Mouse (Mus musculus): Measurements from ENCODE around the gene Trp53i11. TPM values are rescaled to one million over a fixed set of nuclear protein-coding genes. Genes with fewer than 3 reads are reported as not detected.

The Trp53i11 gene
- 74.7 and 123 TPM in 2 replicates for polyA plus RNA-seq (2015; fragmentation: Nextera tagmentation; extraction: Ambion mirVana)

DNA sequence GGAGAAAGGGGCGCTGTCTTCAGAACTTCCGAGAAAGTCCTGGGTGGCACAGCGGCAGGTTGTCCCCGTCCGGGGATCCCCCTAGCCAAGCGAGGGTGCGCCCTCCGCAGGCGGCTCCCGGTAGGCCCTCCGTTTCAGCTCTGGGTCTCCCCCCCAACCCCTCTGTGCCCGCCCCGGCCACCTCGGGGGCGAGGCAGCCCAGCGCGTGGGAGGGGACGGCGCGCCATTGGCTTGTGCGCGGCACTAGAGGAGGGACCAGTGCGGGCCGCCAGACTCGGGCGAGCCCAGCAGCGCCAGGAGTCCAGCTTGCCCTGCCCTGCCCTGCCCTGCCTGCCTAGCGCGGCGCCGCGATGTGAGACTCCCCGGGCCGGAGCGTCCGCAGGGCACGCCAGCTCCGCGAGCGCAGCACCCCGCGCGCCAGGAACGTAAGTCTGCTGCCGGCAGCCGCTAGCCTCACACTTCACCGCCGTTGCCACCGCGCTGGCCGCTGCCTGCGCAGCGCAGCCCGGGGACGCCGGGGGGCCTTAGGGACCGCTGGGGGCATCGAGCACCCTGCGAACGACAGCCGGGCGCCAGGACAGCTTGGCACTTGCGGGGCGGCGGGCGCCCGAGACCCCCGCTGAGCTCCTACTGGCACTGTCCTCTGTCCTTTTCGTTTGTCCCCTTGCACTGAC, at the start of gene Trp53i11:
Gene Trp53i11, plus strand, starts transcription at position 226 of the 674 bp plus-strand sequence.
- no peaks in the 10 kb centered on the region for H3K27me3 ChIP-seq (replicated peaks; ENCODE audit: control insufficient read depth, insufficient read depth, low read length)
- under 1% methylated on average over 62 of the region's 69 CpGs for WGBS
- H3K9me3 ChIP-seq (ENCODE audit: control insufficient read depth, low read length): no peaks in the 10 kb centered on the region
- peaks cover 36% of the 10 kb centered on the region for H3K4me1 ChIP-seq (ENCODE audit: control insufficient read depth, insufficient read depth, low read depth, low read length)
- H3K4me2 ChIP-seq (ENCODE audit: low read length): peak within 1 kb of the TSS; percentile 96
- peak within 1 kb of the TSS; percentile 90 for H3K9ac ChIP-seq (ENCODE audit: low read depth, low read length)
- ATAC-seq: peak; percentile 86
- no peaks in the 10 kb centered on the region for H3K36me3 ChIP-seq (ENCODE audit: control insufficient read depth, insufficient read depth, low read length)
- H3K4me3 ChIP-seq (ENCODE audit: low read length): peak within 1 kb of the TSS; percentile 85
- peak within 1 kb of the TSS; percentile 88 for H3K27ac ChIP-seq (ENCODE audit: low read depth, low read length)

DNA sequence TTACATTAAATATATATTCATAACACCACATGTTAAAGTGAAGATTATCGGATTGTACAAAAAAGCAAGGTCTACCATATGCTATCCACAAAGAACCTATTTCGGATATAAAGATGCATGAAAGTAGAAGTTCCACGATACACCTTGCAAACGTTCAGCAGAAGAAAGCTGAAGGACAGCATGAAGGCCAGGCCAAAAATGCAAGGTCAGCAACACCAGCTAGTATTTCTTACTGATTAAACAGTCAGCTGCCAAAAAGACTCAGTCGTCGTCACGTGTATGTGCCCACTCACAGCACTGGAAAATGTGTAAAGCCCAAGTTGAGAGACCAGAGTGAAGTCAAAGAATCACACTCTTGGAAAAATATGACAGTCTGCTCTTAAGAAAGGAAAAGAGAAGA, 47.9 kb upstream of the Trp53i11 start:
- Histone ChIP-seq H3K27ac (ENCODE audit: low read depth, low read length) (no peak overlapping the region), H3K4me1 (ENCODE audit: control insufficient read depth, insufficient read depth, low read depth, low read length) (peaks cover 6% of the 10 kb centered on the region; the same call in 1 of the 2 replicates), H3K4me2 (ENCODE audit: low read length) (no peak overlapping the region), H3K9me3 (ENCODE audit: control insufficient read depth, low read length) (no peaks in the 10 kb centered on the region), H3K36me3 (ENCODE audit: control insufficient read depth, insufficient read depth, low read length) (no peaks in the 10 kb centered on the region), H3K4me3 (ENCODE audit: low read length) (no peak overlapping the region), H3K27me3 (replicated peaks; ENCODE audit: control insufficient read depth, insufficient read depth, low read length) (no peaks in the 10 kb centered on the region), H3K9ac (ENCODE audit: low read depth, low read length) (no peak overlapping the region)
- ATAC-seq: no peak
- whole genome bisulfite sequencing: 92% methylated on average over 7 of the region's 7 CpGs

DNA sequence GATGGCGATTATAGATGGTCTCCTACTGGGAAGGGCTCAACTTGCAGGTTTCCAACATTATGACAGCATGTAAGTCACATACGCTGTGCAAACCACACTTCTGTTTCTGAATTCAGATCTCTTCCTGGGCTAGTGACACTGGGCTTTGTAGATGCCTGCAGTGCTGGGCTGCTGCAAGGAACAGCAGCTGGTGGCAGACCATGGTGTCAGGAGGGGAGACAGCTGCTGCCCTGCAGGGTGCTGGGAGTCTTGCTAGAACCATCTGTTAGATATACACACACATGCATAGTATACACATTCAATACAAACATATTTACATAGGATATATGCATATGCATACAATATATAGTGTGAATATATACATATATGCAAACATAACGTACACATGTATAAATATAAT, 46.0 kb upstream of the Trp53i11 start:
- peaks cover 6% of the 10 kb centered on the region; the same call in 1 of the 2 replicates for H3K4me1 ChIP-seq (ENCODE audit: control insufficient read depth, insufficient read depth, low read depth, low read length)
- H3K4me3 ChIP-seq (ENCODE audit: low read length): no peak overlapping the region
- H3K9ac ChIP-seq (ENCODE audit: low read depth, low read length): no peak overlapping the region
- WGBS: 55% methylated on average over 3 of the region's 3 CpGs
- ATAC-seq: peak; percentile 69
- no peaks in the 10 kb centered on the region for H3K27me3 ChIP-seq (replicated peaks; ENCODE audit: control insufficient read depth, insufficient read depth, low read length)
- no peak overlapping the region for H3K4me2 ChIP-seq (ENCODE audit: low read length)
- no peaks in the 10 kb centered on the region for H3K36me3 ChIP-seq (ENCODE audit: control insufficient read depth, insufficient read depth, low read length)
- H3K27ac ChIP-seq (ENCODE audit: low read depth, low read length): no peak overlapping the region
- no peaks in the 10 kb centered on the region for H3K9me3 ChIP-seq (ENCODE audit: control insufficient read depth, low read length)

DNA sequence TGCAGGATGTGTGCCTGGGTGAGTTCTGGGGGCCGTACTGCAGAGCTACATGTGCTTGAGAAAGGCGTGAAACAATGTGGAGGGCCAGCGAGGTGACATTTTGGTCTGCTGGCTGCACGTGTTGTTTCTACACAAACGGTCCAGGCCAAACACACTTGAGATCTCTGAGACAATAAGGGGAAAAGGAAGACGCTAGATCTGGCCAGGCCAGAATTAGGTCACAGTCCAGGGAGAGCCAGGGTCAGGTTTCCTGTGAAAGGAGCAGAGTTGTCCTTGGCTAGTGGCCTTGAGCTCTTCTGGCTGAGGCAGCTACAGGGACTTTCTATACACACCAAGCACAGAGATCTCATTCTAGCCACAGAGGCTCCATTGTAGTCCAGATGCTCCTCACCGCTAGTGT, 44.7 kb upstream of the Trp53i11 start:
- no peak overlapping the region for H3K4me2 ChIP-seq (ENCODE audit: low read length)
- 65% methylated on average over 7 of the region's 7 CpGs for WGBS
- no peaks in the 10 kb centered on the region for H3K36me3 ChIP-seq (ENCODE audit: control insufficient read depth, insufficient read depth, low read length)
- H3K9me3 ChIP-seq (ENCODE audit: control insufficient read depth, low read length): no peaks in the 10 kb centered on the region
- H3K4me1 ChIP-seq (ENCODE audit: control insufficient read depth, insufficient read depth, low read depth, low read length): peaks cover 6% of the 10 kb centered on the region; the same call in 1 of the 2 replicates
- no peak overlapping the region for H3K9ac ChIP-seq (ENCODE audit: low read depth, low read length)
- no peak overlapping the region for H3K4me3 ChIP-seq (ENCODE audit: low read length)
- peak overlapping the region; percentile 50; the same call in 1 of the 2 replicates for H3K27ac ChIP-seq (ENCODE audit: low read depth, low read length)
- ATAC-seq: 0 out of 2 replicates have a peak, but pooled peaks have one; percentile 50
- H3K27me3 ChIP-seq (replicated peaks; ENCODE audit: control insufficient read depth, insufficient read depth, low read length): no peaks in the 10 kb centered on the region

DNA sequence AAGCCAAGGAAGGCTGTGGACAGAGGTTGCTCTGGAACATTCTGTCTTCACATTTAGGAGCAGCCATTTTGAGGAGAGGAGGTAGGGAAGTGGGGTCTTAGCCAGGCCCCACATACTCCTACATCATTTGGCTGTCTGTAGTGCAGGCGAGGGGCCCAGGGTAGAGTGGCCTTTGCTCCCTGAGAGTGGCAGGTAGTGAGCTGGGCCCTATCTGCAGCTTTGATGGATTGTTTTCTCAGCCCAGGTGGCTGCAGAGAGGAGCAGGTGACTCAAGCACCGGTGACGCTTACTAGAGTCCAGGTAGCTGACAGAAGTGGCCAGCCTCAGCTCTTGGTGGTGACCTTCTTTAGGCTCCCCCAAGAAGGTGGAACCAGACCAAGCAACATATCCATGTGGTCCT, 43.2 kb upstream of the Trp53i11 start:
- H3K4me2 ChIP-seq (ENCODE audit: low read length): no peak overlapping the region
- no peak overlapping the region for H3K27ac ChIP-seq (ENCODE audit: low read depth, low read length)
- 90% methylated on average over 3 of the region's 3 CpGs for WGBS
- H3K9me3 ChIP-seq (ENCODE audit: control insufficient read depth, low read length): no peaks in the 10 kb centered on the region
- no peak for ATAC-seq
- no peak overlapping the region for H3K9ac ChIP-seq (ENCODE audit: low read depth, low read length)
- peaks cover 6% of the 10 kb centered on the region; the same call in 1 of the 2 replicates for H3K4me1 ChIP-seq (ENCODE audit: control insufficient read depth, insufficient read depth, low read depth, low read length)
- H3K4me3 ChIP-seq (ENCODE audit: low read length): no peak overlapping the region
- H3K27me3 ChIP-seq (replicated peaks; ENCODE audit: control insufficient read depth, insufficient read depth, low read length): no peaks in the 10 kb centered on the region
- no peaks in the 10 kb centered on the region for H3K36me3 ChIP-seq (ENCODE audit: control insufficient read depth, insufficient read depth, low read length)

DNA sequence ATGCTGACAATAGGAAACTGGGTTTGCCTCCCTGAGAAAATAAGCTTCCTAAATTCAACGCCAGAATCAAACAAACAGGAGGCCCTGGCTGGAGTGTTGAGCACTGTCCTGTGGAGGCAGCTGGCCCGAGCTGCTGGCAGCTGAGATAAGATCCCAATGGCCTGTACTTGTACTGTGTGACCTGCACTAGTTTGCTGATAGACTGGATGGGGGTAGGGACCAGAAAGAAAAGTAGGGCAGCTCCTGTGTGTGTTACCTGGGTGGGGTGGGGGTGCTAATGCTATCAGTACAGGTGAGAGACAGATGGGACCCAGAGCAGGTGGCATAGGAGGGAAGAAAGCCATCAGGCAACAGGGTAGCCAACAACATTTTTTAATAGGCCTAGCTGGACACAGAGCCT, 37.3 kb upstream of the Trp53i11 start:
- no peak overlapping the region for H3K4me3 ChIP-seq (ENCODE audit: low read length)
- no peak overlapping the region for H3K9ac ChIP-seq (ENCODE audit: low read depth, low read length)
- no peak overlapping the region for H3K27ac ChIP-seq (ENCODE audit: low read depth, low read length)
- WGBS: 60% methylated on average over 2 of the region's 2 CpGs
- no peaks in the 10 kb centered on the region for H3K36me3 ChIP-seq (ENCODE audit: control insufficient read depth, insufficient read depth, low read length)
- H3K4me1 ChIP-seq (ENCODE audit: control insufficient read depth, insufficient read depth, low read depth, low read length): peaks cover 15% of the 10 kb centered on the region
- no peaks in the 10 kb centered on the region for H3K9me3 ChIP-seq (ENCODE audit: control insufficient read depth, low read length)
- no peak overlapping the region for H3K4me2 ChIP-seq (ENCODE audit: low read length)
- no peak for ATAC-seq
- H3K27me3 ChIP-seq (replicated peaks; ENCODE audit: control insufficient read depth, insufficient read depth, low read length): no peaks in the 10 kb centered on the region

DNA sequence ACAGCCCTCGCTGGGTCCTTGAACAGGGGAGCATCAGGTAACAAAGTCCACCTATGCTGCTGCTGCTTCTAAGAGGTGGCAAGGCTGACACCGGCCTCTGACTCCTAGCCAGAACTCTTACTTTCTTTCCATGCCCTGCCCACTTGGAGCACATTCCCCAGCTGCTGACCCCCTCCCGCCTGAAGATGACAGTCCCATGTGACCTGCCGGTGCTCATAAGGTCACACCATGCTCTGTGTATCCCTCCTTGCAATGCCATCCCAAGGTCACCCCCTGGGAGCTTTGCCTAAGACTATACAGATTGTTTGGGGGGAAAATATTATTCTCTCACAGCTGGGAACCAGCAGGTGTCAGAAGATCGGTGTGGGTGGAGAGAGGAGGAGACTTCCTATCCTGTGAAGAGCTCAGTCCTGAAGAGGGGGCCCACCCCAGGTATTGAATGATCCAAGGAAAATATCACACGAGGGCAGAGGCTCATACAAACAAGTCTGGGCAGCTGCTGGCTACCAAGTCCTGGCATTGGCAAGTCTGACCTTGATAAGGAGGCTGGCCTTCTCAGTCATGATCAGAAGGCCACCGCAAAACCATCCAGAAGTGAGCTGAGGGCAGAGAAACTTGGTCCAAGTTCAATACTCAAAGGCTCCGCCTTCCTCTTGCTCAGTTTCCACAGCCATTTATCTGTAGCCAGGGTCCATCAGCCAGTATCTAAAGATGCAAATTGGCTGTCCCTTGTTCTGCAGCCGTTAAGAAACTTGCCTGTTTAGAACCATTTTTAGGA, 36.5 kb upstream of the Trp53i11 start:
- no peaks in the 10 kb centered on the region for H3K36me3 ChIP-seq (ENCODE audit: control insufficient read depth, insufficient read depth, low read length)
- ATAC-seq: no peak
- H3K4me1 ChIP-seq (ENCODE audit: control insufficient read depth, insufficient read depth, low read depth, low read length): peaks cover 15% of the 10 kb centered on the region
- no peak overlapping the region for H3K4me3 ChIP-seq (ENCODE audit: low read length)
- no peaks in the 10 kb centered on the region for H3K9me3 ChIP-seq (ENCODE audit: control insufficient read depth, low read length)
- no peak overlapping the region for H3K4me2 ChIP-seq (ENCODE audit: low read length)
- whole genome bisulfite sequencing: 66% methylated on average over 9 of the region's 9 CpGs
- no peak overlapping the region for H3K9ac ChIP-seq (ENCODE audit: low read depth, low read length)
- no peak overlapping the region for H3K27ac ChIP-seq (ENCODE audit: low read depth, low read length)
- no peaks in the 10 kb centered on the region for H3K27me3 ChIP-seq (replicated peaks; ENCODE audit: control insufficient read depth, insufficient read depth, low read length)

DNA sequence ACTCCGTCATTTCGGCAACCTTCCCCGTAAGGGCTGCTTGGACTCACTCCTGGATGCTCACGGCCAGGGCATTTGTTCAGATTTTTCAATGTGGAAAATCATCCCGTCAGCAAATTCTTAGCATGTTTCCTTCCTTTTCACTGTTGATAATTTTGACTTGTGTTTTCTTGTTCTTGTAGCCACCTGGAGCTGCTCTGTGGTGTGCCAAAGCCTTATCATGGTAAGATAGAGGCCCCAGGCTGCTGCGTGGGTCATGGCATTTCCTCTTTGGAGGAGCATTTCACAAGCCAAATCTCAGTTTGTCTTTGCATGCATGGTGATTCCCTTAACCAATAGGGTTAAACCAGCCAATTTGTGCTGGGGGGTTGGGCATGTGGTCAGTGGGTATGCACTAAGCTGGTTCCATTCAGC, 35.2 kb upstream of the Trp53i11 start:
- no peaks in the 10 kb centered on the region for H3K27me3 ChIP-seq (replicated peaks; ENCODE audit: control insufficient read depth, insufficient read depth, low read length)
- H3K27ac ChIP-seq (ENCODE audit: low read depth, low read length): peak overlapping the region; percentile 21; the same call in 1 of the 2 replicates
- no peak overlapping the region for H3K9ac ChIP-seq (ENCODE audit: low read depth, low read length)
- ATAC-seq: no peak; the same call in 1 of the 2 replicates
- H3K36me3 ChIP-seq (ENCODE audit: control insufficient read depth, insufficient read depth, low read length): no peaks in the 10 kb centered on the region
- peaks cover 15% of the 10 kb centered on the region for H3K4me1 ChIP-seq (ENCODE audit: control insufficient read depth, insufficient read depth, low read depth, low read length)
- WGBS: 68% methylated on average over 6 of the region's 6 CpGs
- H3K4me2 ChIP-seq (ENCODE audit: low read length): no peak overlapping the region
- no peak overlapping the region for H3K4me3 ChIP-seq (ENCODE audit: low read length)
- no peaks in the 10 kb centered on the region for H3K9me3 ChIP-seq (ENCODE audit: control insufficient read depth, low read length)

DNA sequence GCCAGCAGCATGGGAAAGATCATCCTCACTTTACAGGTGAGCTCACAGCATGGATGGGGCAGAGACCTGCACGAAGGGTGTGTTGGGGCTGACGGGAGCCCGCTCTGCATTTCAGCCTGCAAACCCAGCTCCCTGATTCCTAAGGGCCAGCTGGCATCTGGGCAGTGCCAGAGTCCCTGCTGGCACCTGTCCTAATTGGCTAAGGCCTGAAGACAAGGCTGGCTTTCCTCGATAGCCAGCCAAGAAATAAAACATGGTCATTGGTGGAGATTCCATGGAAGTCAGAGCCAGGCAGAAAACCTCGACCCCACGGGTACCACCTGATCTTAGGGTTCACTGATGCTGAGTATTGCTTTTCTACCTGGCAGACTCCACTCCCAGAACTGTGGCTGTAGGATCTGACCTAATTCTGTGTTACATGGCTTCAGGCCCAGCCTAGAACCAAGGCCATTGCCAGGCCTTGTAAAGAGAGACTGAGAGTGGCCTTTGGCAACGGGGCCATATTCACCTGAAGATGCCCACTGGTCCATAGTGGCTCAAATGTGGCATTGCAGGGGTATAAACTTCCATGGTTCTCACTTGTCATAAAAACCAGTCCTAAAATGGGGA, 34.4 kb upstream of the Trp53i11 start:
- 58% methylated on average over 7 of the region's 7 CpGs for WGBS
- Histone ChIP-seq H3K9me3 (ENCODE audit: control insufficient read depth, low read length) (no peaks in the 10 kb centered on the region), H3K36me3 (ENCODE audit: control insufficient read depth, insufficient read depth, low read length) (no peaks in the 10 kb centered on the region), H3K4me2 (ENCODE audit: low read length) (no peak overlapping the region), H3K4me3 (ENCODE audit: low read length) (no peak overlapping the region), H3K4me1 (ENCODE audit: control insufficient read depth, insufficient read depth, low read depth, low read length) (peaks cover 15% of the 10 kb centered on the region), H3K27ac (ENCODE audit: low read depth, low read length) (peak overlapping the region; percentile 16; the same call in 1 of the 2 replicates), H3K27me3 (replicated peaks; ENCODE audit: control insufficient read depth, insufficient read depth, low read length) (no peaks in the 10 kb centered on the region), H3K9ac (ENCODE audit: low read depth, low read length) (no peak overlapping the region)
- peak; percentile 70 for ATAC-seq
